Mouse (Mus musculus) naive thymus-derived CD4-positive, alpha-beta T cell, adult 2 months (primary cell): ENCODE results near the gene Fam168a.
A peak's percentile ranks its signal among the peaks of the same experiment; 100 is the strongest.

Source experiments
- DNase-seq: peaks from one replicate; pipeline ENCODE4 v3.0.0-alpha.2; 2011; ENCODE audit warnings: low read depth

Gene Fam168a

GRCm38 (mm10) chr7:100706143-100706841 is at the start of gene Fam168a:
Gene Fam168a, plus strand, starts transcription at chr7:100706635.
- peak; percentile 92 for DNase-seq

GRCm38 (mm10) chr7:100656739-100657138 is 49.7 kb upstream of the Fam168a start:
- DNase-seq: no peak

GRCm38 (mm10) chr7:100658093-100658578 is 48.3 kb upstream of the Fam168a start:
- DNase-seq: no peak

- DNase-seq: no peak
These were observed 45.2 kb upstream of the Fam168a start for GRCm38 (mm10) chr7:100661264-100661663.

- no peak for DNase-seq
These were observed 44.2 kb upstream of the Fam168a start, which contains the start of gene Plekhb1 for GRCm38 (mm10) chr7:100662231-100662630. Gene Plekhb1, minus strand, starts transcription at chr7:100662414.

- DNase-seq: peak; percentile 85
These were observed 43.2 kb upstream of the Fam168a start for GRCm38 (mm10) chr7:100663190-100663589.

GRCm38 (mm10) chr7:100663729-100664304 is 42.6 kb upstream of the Fam168a start:
- DNase-seq: no peak

GRCm38 (mm10) chr7:100670646-100671045 is 35.8 kb upstream of the Fam168a start:
- no peak for DNase-seq

GRCm38 (mm10) chr7:100673452-100673851 is 33.0 kb upstream of the Fam168a start:
- DNase-seq: no peak

- DNase-seq: no peak
These were observed 31.5 kb upstream of the Fam168a start for GRCm38 (mm10) chr7:100674941-100675340.

GRCm38 (mm10) chr7:100678052-100678451 is 28.4 kb upstream of the Fam168a start:
- no peak for DNase-seq

GRCm38 (mm10) chr7:100678948-100679880 is 27.2 kb upstream of the Fam168a start:
- DNase-seq: no peak

GRCm38 (mm10) chr7:100681132-100681531 is 25.3 kb upstream of the Fam168a start:
- DNase-seq: no peak

GRCm38 (mm10) chr7:100683241-100683640 is 23.2 kb upstream of the Fam168a start:
- no peak for DNase-seq

- no peak for DNase-seq
These were observed 22.4 kb upstream of the Fam168a start for GRCm38 (mm10) chr7:100684081-100684480.

GRCm38 (mm10) chr7:100684538-100684937 is 21.9 kb upstream of the Fam168a start:
- DNase-seq: peak; percentile 82

- DNase-seq: peak; percentile 81
These were observed 21.1 kb upstream of the Fam168a start for GRCm38 (mm10) chr7:100685061-100686030.

GRCm38 (mm10) chr7:100688471-100688870 is 18.0 kb upstream of the Fam168a start:
- DNase-seq: no peak

- DNase-seq: peak; percentile 45
These were observed 13.2 kb upstream of the Fam168a start for GRCm38 (mm10) chr7:100693199-100693598.

- peak; percentile 75 for DNase-seq
These were observed 6.4 kb upstream of the Fam168a start for GRCm38 (mm10) chr7:100699771-100700770.
